Mouse (Mus musculus): ENCODE data around the gene Cox14.

GRCm38 (mm10) chr15:99726549-99726948, 1.1 kb downstream of the Cox14 start:
- TF ChIP-seq POLR2A (IDR thresholded peaks at IDR 0.05; ENCODE audit: borderline replicate concordance, insufficient read depth, low read length), result no peak
- TF ChIP-seq CTCF (IDR thresholded peaks at IDR 0.05; ENCODE audit: borderline replicate concordance, insufficient read depth, low read depth, low read length), result no peak

All from cerebellum, adult 2 months (tissue).